Mouse (Mus musculus) liver, embryonic 11.5 days (tissue): ENCODE results near the gene Tubd1. TPM values are rescaled to one million over a fixed set of nuclear protein-coding genes. Genes with fewer than 3 reads are reported as not detected.

Experiments
- ATAC-seq: fragments of 200-750 bp; cut with Nextera tagmentation; replicated peaks from 2 replicates; pipeline ENCODE4 v1.8.0; 2017; ENCODE audit warnings: moderate number of reproducible peaks, mild to moderate bottlenecking, moderate TSS enrichment, moderate library complexity; ENCODE audit not compliant: low FRiP score
- DNase-seq: peaks from one replicate; pipeline ENCODE4 v3.0.0-alpha.2; 2017; ENCODE audit warnings: low spot score
- H3K27ac ChIP-seq: fragments of 300-500 bp; sonication (generic); 2 replicates; pipeline ENCODE4 v1.5.1; 2014; ENCODE audit warnings: mild to moderate bottlenecking, low read depth, low read length, control low read depth
- H3K27me3 ChIP-seq: fragments of 300-500 bp; sonication (generic); replicated peaks from 2 replicates; pipeline ENCODE4 v1.6.1; 2014; ENCODE audit warnings: low read length, mixed read lengths; ENCODE audit not compliant: control insufficient read depth, insufficient read depth
- H3K36me3 ChIP-seq: fragments of 300-500 bp; sonication (generic); 2 replicates; pipeline ENCODE4 v1.6.1; 2014; ENCODE audit warnings: mild to moderate bottlenecking, low read length, moderate library complexity, mixed read lengths; ENCODE audit not compliant: control insufficient read depth, insufficient read depth
- H3K4me1 ChIP-seq: fragments of 300-500 bp; sonication (generic); replicated peaks from 2 replicates; pipeline ENCODE4 v1.6.1; 2014; ENCODE audit warnings: low read length, mixed read lengths; ENCODE audit not compliant: control insufficient read depth, insufficient read depth
- H3K4me2 ChIP-seq: fragments of 300-500 bp; sonication (generic); 2 replicates; pipeline ENCODE4 v1.6.1; 2014; ENCODE audit warnings: mild to moderate bottlenecking, control low read depth, moderate library complexity
- H3K4me3 ChIP-seq: fragments of 300-500 bp; sonication (generic); 2 replicates; pipeline ENCODE4 v1.5.1; 2014; ENCODE audit warnings: low read depth, low read length, control low read depth
- H3K9ac ChIP-seq: fragments of 300-500 bp; sonication (generic); 2 replicates; pipeline ENCODE4 v1.6.1; 2014; ENCODE audit warnings: low read depth, low read length, control low read depth
- H3K9me3 ChIP-seq: fragments of 300-500 bp; sonication (generic); 2 replicates; pipeline ENCODE4 v1.6.1; 2016; ENCODE audit warnings: low read length, inconsistent platforms, mixed read lengths; ENCODE audit not compliant: control insufficient read depth
- WGBS: fragments of 180-500 bp; shearing (Covaris S2); extraction: QIAGEN DNeasy Blood & Tissue Kit; methylation state at CpG from one replicate; pipeline ENCODE4 v1.1.7; 2014; 5-methylcytosine and 5-hydroxymethylcytosine counted together
- polyA plus RNA-seq: library from polyadenylated mRNA; unstranded; fragments of >200 nt; fragmentation: Nextera tagmentation; extraction: Ambion mirVana; gene quantifications from 2 replicates; pipeline ENCODE4 v1.2.1, GENCODE M21; 2014

Tubd1 gene
- polyA plus RNA-seq, 1 experiment from 2014 or later, result 18.7 TPM

GRCm38 (mm10) chr11:86591301-86591845 is 46.6 kb downstream of the Tubd1 start:
- H3K4me2 ChIP-seq, result no peak overlapping the region

GRCm38 (mm10) chr11:86591931-86592616 is 47.3 kb downstream of the Tubd1 start:
- H3K36me3 ChIP-seq, result no peaks in the 10 kb centered on the region
- H3K27me3 ChIP-seq, result no peaks in the 10 kb centered on the region
- H3K4me3 ChIP-seq, result no peak overlapping the region
- peak overlapping the region; percentile 43 for H3K9ac ChIP-seq
- WGBS, result 75% methylated on average over 2 of the region's 2 CpGs
- H3K9me3 ChIP-seq, result no peaks in the 10 kb centered on the region
- H3K4me2 ChIP-seq, result peak overlapping the region; percentile 37
- peaks cover 47% of the 10 kb centered on the region for H3K4me1 ChIP-seq
- DNase-seq (no peak), ATAC-seq (no peak)
- peak overlapping the region; percentile 88 for H3K27ac ChIP-seq

More at GRCm38 (mm10) chr11:86591301-86591845, 46.6 kb downstream of the Tubd1 start:
- Histone ChIP-seq H3K4me3 (no peak overlapping the region), H3K36me3 (no peaks in the 10 kb centered on the region), H3K9me3 (no peaks in the 10 kb centered on the region), H3K27me3 (no peaks in the 10 kb centered on the region), H3K27ac (no peak overlapping the region), H3K9ac (no peak overlapping the region), H3K4me1 (peaks cover 54% of the 10 kb centered on the region)
- ATAC-seq, result no peak
- DNase-seq, result no peak
- 70% methylated on average over 4 of the region's 4 CpGs for WGBS

GRCm38 (mm10) chr11:86592993-86593392 is 48.2 kb downstream of the Tubd1 start:
- H3K27ac ChIP-seq, result peak overlapping the region; percentile 88
- H3K9me3 ChIP-seq, result no peaks in the 10 kb centered on the region
- H3K4me2 ChIP-seq, result peak overlapping the region; percentile 48
- ATAC-seq, result peak; percentile 79
- no peaks in the 10 kb centered on the region for H3K27me3 ChIP-seq
- no peak overlapping the region; the same call in 1 of the 2 replicates for H3K9ac ChIP-seq
- H3K36me3 ChIP-seq, result no peaks in the 10 kb centered on the region
- 15% methylated on average over 3 of the region's 3 CpGs for WGBS
- H3K4me1 ChIP-seq, result peaks cover 40% of the 10 kb centered on the region
- no peak overlapping the region for H3K4me3 ChIP-seq
- DNase-seq, result no peak

GRCm38 (mm10) chr11:86593443-86593842 is 48.7 kb downstream of the Tubd1 start:
- Histone ChIP-seq H3K27ac (peak overlapping the region; percentile 70), H3K9me3 (no peaks in the 10 kb centered on the region), H3K4me3 (no peak overlapping the region), H3K4me2 (peak overlapping the region; percentile 48), H3K9ac (no peak overlapping the region; the same call in 1 of the 2 replicates), H3K4me1 (peaks cover 37% of the 10 kb centered on the region), H3K36me3 (no peaks in the 10 kb centered on the region), H3K27me3 (no peaks in the 10 kb centered on the region)
- 75% methylated on average over 5 of the region's 5 CpGs for WGBS
- no peak for DNase-seq
- no peak for ATAC-seq

- no peak overlapping the region for H3K4me2 ChIP-seq
- H3K27me3 ChIP-seq, result no peaks in the 10 kb centered on the region
- WGBS, result 66% methylated on average over 6 of the region's 6 CpGs
- H3K4me3 ChIP-seq, result no peak overlapping the region
- ATAC-seq, result no peak
- DNase-seq, result no peak
- peaks cover 37% of the 10 kb centered on the region for H3K4me1 ChIP-seq
- no peaks in the 10 kb centered on the region for H3K9me3 ChIP-seq
- no peaks in the 10 kb centered on the region for H3K36me3 ChIP-seq
- no peak overlapping the region for H3K9ac ChIP-seq
- peak overlapping the region; percentile 45; the same call in 1 of the 2 replicates for H3K27ac ChIP-seq
These were observed 49.5 kb downstream of the Tubd1 start for GRCm38 (mm10) chr11:86594188-86594876.

GRCm38 (mm10) chr11:86595366-86595765 is 50.6 kb downstream of the Tubd1 start:
- 85% methylated on average over 6 of the region's 6 CpGs for WGBS
- no peak overlapping the region for H3K4me3 ChIP-seq
- peaks cover 37% of the 10 kb centered on the region for H3K4me1 ChIP-seq
- no peaks in the 10 kb centered on the region for H3K27me3 ChIP-seq
- H3K27ac ChIP-seq, result no peak overlapping the region
- no peak overlapping the region for H3K9ac ChIP-seq
- H3K4me2 ChIP-seq, result no peak overlapping the region
- ATAC-seq, result no peak
- peaks cover 4% of the 10 kb centered on the region; the same call in 1 of the 2 replicates for H3K36me3 ChIP-seq
- no peak for DNase-seq
- no peaks in the 10 kb centered on the region for H3K9me3 ChIP-seq

GRCm38 (mm10) chr11:86596187-86596960 is 51.6 kb downstream of the Tubd1 start:
- H3K27me3 ChIP-seq, result no peaks in the 10 kb centered on the region
- no peak overlapping the region for H3K27ac ChIP-seq
- no peak overlapping the region for H3K4me3 ChIP-seq
- 78% methylated on average over 7 of the region's 7 CpGs for WGBS
- H3K9me3 ChIP-seq, result no peaks in the 10 kb centered on the region
- peaks cover 34% of the 10 kb centered on the region for H3K4me1 ChIP-seq
- DNase-seq (no peak), ATAC-seq (no peak)
- H3K4me2 ChIP-seq, result no peak overlapping the region
- H3K9ac ChIP-seq, result no peak overlapping the region
- peaks cover 4% of the 10 kb centered on the region; the same call in 1 of the 2 replicates for H3K36me3 ChIP-seq

- H3K27ac ChIP-seq, result no peak overlapping the region
- H3K4me1 ChIP-seq, result peaks cover 28% of the 10 kb centered on the region
- no peaks in the 10 kb centered on the region for H3K27me3 ChIP-seq
- whole genome bisulfite sequencing, result 85% methylated on average over 3 of the region's 3 CpGs
- peaks cover 4% of the 10 kb centered on the region; the same call in 1 of the 2 replicates for H3K36me3 ChIP-seq
- ATAC-seq (no peak), DNase-seq (no peak)
- H3K9me3 ChIP-seq, result no peaks in the 10 kb centered on the region
- H3K4me3 ChIP-seq, result no peak overlapping the region
- H3K9ac ChIP-seq, result no peak overlapping the region
- no peak overlapping the region for H3K4me2 ChIP-seq
These were observed 52.2 kb downstream of the Tubd1 start for GRCm38 (mm10) chr11:86596976-86597375.
